Mouse (Mus musculus) spleen, adult 2 months (tissue): ENCODE data around the gene Selenov.

Experiments
- CTCF ChIP-seq: fragments of 200-500 bp; IDR thresholded peaks from 2 replicates; pipeline ENCODE4 v1.5.1; 2011; ENCODE audit warnings: mild to moderate bottlenecking, inconsistent platforms; ENCODE audit not compliant: insufficient read depth, insufficient read length, insufficient replicate concordance; ENCODE audit errors: extremely low read depth
- POLR2A ChIP-seq: fragments of 200-500 bp; IDR thresholded peaks from 2 replicates; pipeline ENCODE4 v1.6.1; 2011; ENCODE audit warnings: low read depth, low read length, inconsistent platforms

DNA sequence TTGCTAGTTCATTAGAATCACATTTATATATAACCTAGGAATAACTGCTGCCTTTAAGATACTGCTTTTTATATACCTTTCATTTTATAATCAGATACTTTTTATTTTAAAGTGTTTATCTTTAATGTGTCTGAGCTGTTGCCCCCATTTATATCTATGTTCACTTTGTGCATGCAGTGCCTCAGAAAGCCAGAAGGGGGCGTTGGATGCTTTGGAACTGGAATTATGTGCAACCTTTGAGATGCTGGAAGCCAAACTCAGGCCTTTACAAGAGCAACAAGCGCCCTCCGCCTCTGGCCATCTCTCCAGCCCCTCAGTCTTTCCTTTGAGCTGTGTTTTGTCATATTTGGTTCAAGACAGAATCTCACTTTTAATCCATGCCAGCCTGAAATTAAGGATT, 19.2 kb downstream of the Selenov start:
- TF ChIP-seq POLR2A (no peak), CTCF (no peak)
